Mouse (Mus musculus) heart, postnatal 0 days (tissue): ENCODE measurements around the gene Trim44.

Experiments
- CTCF ChIP-seq: IDR thresholded peaks from 2 replicates; pipeline ENCODE4 v1.5.1; 2016; ENCODE audit warnings: antibody characterized with exemption, control low read depth, low read depth
- EP300 ChIP-seq: IDR thresholded peaks from 2 replicates; pipeline ENCODE4 v1.6.1; 2016; ENCODE audit warnings: antibody characterized with exemption, low read depth

GRCm38 (mm10) chr2:102302532-102302931, 105.1 kb downstream of the Trim44 start:
- TF ChIP-seq CTCF = no peak
- no peak for TF ChIP-seq EP300
